Mouse (Mus musculus) kidney, embryonic 15.5 days (tissue): ENCODE results near the gene Tekt3. TPM values are rescaled to one million over a fixed set of nuclear protein-coding genes. Genes with fewer than 3 reads are reported as not detected.

ENCODE experiments used
- ATAC-seq: fragments of 200-750 bp; cut with Nextera tagmentation; replicated peaks from 2 replicates; pipeline ENCODE4 v1.8.0; 2017; ENCODE audit warnings: moderate TSS enrichment; ENCODE audit not compliant: low FRiP score
- H3K27ac ChIP-seq: fragments of 300-500 bp; sonication (generic); 2 replicates; pipeline ENCODE4 v1.5.1; 2015; ENCODE audit warnings: mild to moderate bottlenecking, inconsistent platforms
- H3K27me3 ChIP-seq: fragments of 300-500 bp; sonication (generic); 2 replicates; pipeline ENCODE4 v1.6.1; 2015; ENCODE audit warnings: inconsistent platforms
- H3K36me3 ChIP-seq: fragments of 300-500 bp; sonication (generic); 2 replicates; pipeline ENCODE4 v1.6.1; 2015; ENCODE audit warnings: inconsistent platforms
- H3K4me1 ChIP-seq: fragments of 300-500 bp; sonication (generic); 2 replicates; pipeline ENCODE4 v1.6.1; 2015; ENCODE audit warnings: inconsistent platforms
- H3K4me2 ChIP-seq: fragments of 300-500 bp; sonication (generic); 2 replicates; pipeline ENCODE4 v1.6.1; 2015; ENCODE audit warnings: moderate library complexity, mild to moderate bottlenecking, inconsistent platforms
- H3K4me3 ChIP-seq: fragments of 300-500 bp; sonication (generic); replicated peaks from 2 replicates; pipeline ENCODE4 v1.5.1; 2015; ENCODE audit warnings: mild to moderate bottlenecking, inconsistent platforms
- H3K9ac ChIP-seq: fragments of 300-500 bp; sonication (generic); 2 replicates; pipeline ENCODE4 v1.6.1; 2015; ENCODE audit warnings: mild to moderate bottlenecking, inconsistent platforms
- H3K9me3 ChIP-seq: fragments of 300-500 bp; sonication (generic); replicated peaks from 2 replicates; pipeline ENCODE4 v1.6.1; 2016; ENCODE audit warnings: inconsistent platforms
- WGBS: fragments of 180-500 bp; shearing (Covaris S2); methylation state at CpG from one replicate; pipeline ENCODE4 v1.1.7; 2015; ENCODE audit warnings: mixed read lengths; 5-methylcytosine and 5-hydroxymethylcytosine counted together
- polyA plus RNA-seq: library from polyadenylated mRNA; unstranded; fragments of >200 nt; fragmentation: Nextera tagmentation; extraction: Ambion mirVana; gene quantifications from 2 replicates; pipeline ENCODE4 v1.2.1, GENCODE M21; 2015

Tekt3 gene
- polyA plus RNA-seq: not detected in 2 replicates

DNA sequence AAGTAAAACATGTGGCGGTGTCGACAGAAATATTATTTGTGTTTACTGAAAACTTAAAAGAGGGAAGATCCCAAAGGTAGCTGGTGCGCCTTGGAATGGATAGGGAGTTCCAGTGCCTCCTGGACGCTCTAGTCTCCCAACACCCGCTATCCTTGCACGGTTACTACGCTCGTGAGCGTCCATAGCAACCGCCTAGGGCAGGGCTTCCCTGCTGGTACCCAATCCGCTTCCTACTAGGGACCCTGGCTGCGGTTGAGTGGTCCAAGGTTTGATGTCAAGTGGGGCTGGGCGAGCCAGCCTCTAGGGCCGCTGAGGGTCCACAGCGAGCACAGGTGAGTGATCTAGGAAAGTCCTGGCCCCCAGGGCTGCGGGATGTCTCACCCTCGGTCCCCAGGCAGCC is at the start of gene Tekt3:
Gene Tekt3, plus strand, starts transcription at position 209 of the 400 bp plus-strand sequence.
- 11% methylated on average over 17 of the region's 17 CpGs for WGBS
- H3K4me2 ChIP-seq: peak within 1 kb of the TSS; percentile 51
- no peaks in the 10 kb centered on the region for H3K36me3 ChIP-seq
- H3K4me3 ChIP-seq: no peak within 1 kb of the TSS; the same call in 1 of the 2 replicates
- H3K27ac ChIP-seq: no peak within 1 kb of the TSS
- H3K9ac ChIP-seq: no peak within 1 kb of the TSS
- H3K27me3 ChIP-seq: peaks cover 3% of the 10 kb centered on the region; the same call in 1 of the 2 replicates
- H3K4me1 ChIP-seq: peaks cover 5% of the 10 kb centered on the region
- ATAC-seq: peak; percentile 87
- no peaks in the 10 kb centered on the region for H3K9me3 ChIP-seq

DNA sequence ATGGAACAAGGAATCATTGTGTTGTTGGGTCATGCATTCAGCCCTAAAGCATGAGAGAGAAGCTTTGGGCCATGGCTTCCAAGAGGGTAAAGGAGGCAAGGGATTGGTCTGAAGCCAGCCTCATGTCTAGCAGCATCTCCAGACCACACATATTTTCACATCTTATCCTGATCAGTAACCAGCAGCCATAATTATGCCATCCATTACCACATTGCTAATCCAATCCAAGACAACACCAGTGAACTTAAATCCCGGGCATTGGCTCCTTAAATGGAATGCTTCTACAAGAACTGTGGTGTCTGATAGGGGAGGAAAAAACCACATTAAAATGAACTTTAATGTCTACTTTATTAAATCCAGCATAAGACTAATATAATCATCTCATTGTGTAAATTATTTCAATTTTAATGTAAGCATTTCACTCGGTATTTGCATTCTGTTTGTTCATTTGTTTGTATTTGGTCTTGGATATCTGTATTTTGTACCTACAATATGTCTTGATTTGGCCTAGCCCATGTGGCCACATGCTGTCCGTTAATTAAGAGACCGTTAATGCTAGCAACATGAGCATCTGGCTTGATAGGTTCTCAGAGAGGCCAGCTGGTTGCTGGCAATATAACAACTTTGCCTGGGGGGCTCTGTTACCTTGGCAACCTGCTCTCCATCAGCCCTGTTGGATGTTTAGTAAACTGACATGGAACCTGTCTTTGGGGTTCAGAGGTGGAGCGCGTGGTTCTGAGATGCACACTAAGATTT is 43.9 kb upstream of the Tekt3 start:
- 93% methylated on average over 6 of the region's 6 CpGs for WGBS
- ATAC-seq: no peak
- Histone ChIP-seq H3K9me3 (no peaks in the 10 kb centered on the region), H3K4me1 (peaks cover 17% of the 10 kb centered on the region), H3K4me2 (no peak overlapping the region), H3K36me3 (no peaks in the 10 kb centered on the region), H3K9ac (no peak overlapping the region), H3K27ac (no peak overlapping the region), H3K27me3 (no peaks in the 10 kb centered on the region), H3K4me3 (no peak overlapping the region)

DNA sequence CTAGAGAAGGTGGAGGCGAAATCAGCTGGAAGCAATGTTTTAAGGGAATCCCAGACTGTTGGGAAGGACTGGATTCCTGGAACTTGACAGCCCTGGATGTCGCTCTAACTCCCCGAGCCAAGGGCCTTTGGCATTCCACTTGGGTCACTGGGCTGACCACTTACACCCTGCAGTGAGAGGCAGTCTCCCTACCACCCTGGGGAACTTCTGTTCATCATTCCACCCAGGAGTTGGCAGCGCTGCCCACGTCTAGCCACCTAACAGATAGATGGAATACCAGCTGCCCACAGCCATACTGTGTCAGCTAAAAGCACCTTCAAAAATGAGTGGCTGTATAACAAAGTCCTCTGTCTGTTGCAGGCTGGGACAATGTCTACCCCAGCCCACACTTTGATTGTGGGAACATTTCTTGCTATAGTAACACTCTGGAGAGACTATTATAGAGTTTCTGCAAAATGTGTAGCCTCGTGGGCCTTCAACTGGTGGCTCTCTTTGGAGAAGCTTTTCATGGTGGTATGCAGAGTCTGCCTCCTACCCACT is 43.3 kb upstream of the Tekt3 start:
- H3K4me3 ChIP-seq: no peak overlapping the region
- H3K27ac ChIP-seq: no peak overlapping the region
- H3K9ac ChIP-seq: no peak overlapping the region
- no peak overlapping the region for H3K4me2 ChIP-seq
- no peaks in the 10 kb centered on the region for H3K27me3 ChIP-seq
- no peaks in the 10 kb centered on the region for H3K9me3 ChIP-seq
- 86% methylated on average over 6 of the region's 6 CpGs for WGBS
- ATAC-seq: no peak
- H3K36me3 ChIP-seq: no peaks in the 10 kb centered on the region
- peaks cover 17% of the 10 kb centered on the region for H3K4me1 ChIP-seq

DNA sequence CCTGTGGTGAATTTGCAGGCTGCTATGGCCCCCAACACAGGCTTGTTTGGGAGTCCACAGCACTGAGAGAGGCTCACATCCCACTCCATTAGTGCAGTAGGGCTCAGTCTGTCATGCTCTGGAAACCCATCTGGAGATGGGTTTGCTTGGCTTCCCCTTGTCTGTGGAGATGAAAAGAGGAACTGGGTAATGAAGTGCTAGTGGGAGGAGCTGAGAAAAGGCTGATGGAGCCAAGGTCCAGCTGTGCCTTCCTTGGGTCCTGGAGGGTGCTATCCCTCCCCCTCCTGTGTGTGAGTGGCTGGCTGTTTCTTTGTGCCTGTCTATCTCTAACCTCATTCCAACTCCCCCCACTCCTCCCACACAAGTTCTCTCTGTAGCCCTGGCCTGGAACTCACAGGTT is 40.8 kb upstream of the Tekt3 start:
- Histone ChIP-seq H3K27ac (peak overlapping the region; percentile 29; the same call in 1 of the 2 replicates), H3K4me1 (peaks cover 28% of the 10 kb centered on the region)

DNA sequence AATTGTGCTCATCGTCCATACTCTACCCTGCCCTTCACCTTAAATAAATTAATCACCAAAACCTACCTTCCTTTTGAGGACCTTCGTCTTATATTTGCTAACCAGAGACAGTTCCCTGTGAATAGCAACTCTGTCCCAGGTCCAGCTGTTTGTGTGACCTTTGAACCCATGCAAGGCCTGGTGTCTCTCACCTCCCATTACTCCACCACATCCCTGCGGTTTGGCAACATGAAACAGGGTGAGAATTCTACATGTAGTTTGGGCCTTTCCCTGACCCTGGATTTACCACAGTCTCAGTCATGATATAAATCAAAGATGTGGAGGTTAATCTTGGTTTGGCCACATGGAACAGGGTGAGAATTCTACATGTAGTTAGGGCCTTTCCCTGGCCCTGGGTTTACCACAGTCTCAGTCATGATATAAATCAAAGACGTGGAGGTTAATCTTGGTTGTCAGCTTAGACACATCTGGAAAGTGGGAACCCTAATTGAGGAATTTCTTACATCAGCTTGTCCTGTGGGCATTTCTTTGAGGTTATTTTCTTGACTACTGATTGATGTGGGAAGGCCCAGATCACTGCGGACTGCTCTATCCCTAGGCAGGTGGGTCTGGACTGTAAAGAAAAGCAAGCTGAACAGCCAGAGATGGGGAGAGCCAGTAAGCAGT is 40.2 kb upstream of the Tekt3 start:
- H3K4me3 ChIP-seq: no peak overlapping the region
- no peaks in the 10 kb centered on the region for H3K9me3 ChIP-seq
- no peak overlapping the region for H3K9ac ChIP-seq
- no peaks in the 10 kb centered on the region for H3K36me3 ChIP-seq
- 0 out of 2 replicates have a peak overlapping the region, but pooled peaks have one; percentile 29 for H3K27ac ChIP-seq
- WGBS: 51% methylated on average over 5 of the region's 5 CpGs
- H3K27me3 ChIP-seq: no peaks in the 10 kb centered on the region
- ATAC-seq: no peak
- no peak overlapping the region for H3K4me2 ChIP-seq
- peaks cover 28% of the 10 kb centered on the region for H3K4me1 ChIP-seq

More for the DNA sequence above, 40.8 kb upstream of the Tekt3 start:
- no peaks in the 10 kb centered on the region for H3K27me3 ChIP-seq
- H3K4me3 ChIP-seq: no peak overlapping the region
- no peaks in the 10 kb centered on the region for H3K36me3 ChIP-seq
- no peak; the same call in 1 of the 2 replicates for ATAC-seq
- H3K9me3 ChIP-seq: no peaks in the 10 kb centered on the region
- H3K9ac ChIP-seq: no peak overlapping the region
- H3K4me2 ChIP-seq: no peak overlapping the region

DNA sequence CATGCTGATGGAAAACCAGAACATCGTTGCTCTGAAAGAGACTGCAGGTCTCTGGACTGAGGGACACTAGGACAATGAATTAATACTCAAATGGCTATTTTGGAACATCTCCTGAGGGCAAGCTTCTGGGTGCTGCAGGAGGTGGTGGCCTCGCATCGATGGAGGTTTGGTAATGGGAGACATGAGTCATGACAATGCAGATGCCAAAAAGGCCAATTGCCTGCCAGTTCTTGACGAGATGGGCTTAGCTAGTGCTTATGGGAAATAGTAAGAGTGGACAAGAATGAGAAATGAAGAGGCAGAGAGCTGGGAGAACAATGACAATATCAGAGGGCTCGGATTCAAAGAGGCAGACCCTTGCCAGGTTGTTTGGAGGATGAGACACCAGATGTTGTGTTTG is 38.0 kb upstream of the Tekt3 start:
- no peaks in the 10 kb centered on the region for H3K27me3 ChIP-seq
- H3K36me3 ChIP-seq: no peaks in the 10 kb centered on the region
- no peak overlapping the region for H3K9ac ChIP-seq
- WGBS: 78% methylated on average over 5 of the region's 5 CpGs
- H3K4me2 ChIP-seq: no peak overlapping the region
- H3K27ac ChIP-seq: peak overlapping the region; percentile 45; the same call in 1 of the 2 replicates
- no peaks in the 10 kb centered on the region for H3K9me3 ChIP-seq
- H3K4me1 ChIP-seq: peaks cover 31% of the 10 kb centered on the region
- H3K4me3 ChIP-seq: no peak overlapping the region
- ATAC-seq: no peak

DNA sequence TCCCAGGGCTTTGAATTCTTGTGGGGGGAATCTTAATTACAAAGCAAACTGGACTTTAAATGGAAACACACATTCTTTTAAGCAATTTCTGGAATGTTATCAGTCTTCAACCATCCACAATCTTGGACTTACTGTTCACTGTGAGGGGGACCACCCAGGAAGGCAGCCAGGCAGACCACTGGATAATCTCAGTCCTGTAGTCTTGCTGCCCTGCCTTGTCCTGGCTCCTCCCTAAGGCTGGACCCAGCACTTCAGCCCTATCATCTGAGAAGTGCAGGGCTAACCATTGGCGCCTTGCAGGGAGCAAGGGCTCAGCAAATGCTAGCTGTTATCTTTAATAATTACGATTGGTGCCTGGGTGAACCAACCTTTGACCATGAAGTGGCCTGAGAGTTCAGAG is 37.3 kb upstream of the Tekt3 start:
- Histone ChIP-seq H3K27ac (peak overlapping the region; percentile 45; the same call in 1 of the 2 replicates), H3K36me3 (no peaks in the 10 kb centered on the region), H3K4me1 (peaks cover 38% of the 10 kb centered on the region), H3K4me3 (no peak overlapping the region), H3K9me3 (no peaks in the 10 kb centered on the region), H3K4me2 (no peak overlapping the region), H3K9ac (no peak overlapping the region), H3K27me3 (no peaks in the 10 kb centered on the region)
- WGBS: 52% methylated on average over 2 of the region's 2 CpGs
- peak; percentile 47; the same call in 1 of the 2 replicates for ATAC-seq

DNA sequence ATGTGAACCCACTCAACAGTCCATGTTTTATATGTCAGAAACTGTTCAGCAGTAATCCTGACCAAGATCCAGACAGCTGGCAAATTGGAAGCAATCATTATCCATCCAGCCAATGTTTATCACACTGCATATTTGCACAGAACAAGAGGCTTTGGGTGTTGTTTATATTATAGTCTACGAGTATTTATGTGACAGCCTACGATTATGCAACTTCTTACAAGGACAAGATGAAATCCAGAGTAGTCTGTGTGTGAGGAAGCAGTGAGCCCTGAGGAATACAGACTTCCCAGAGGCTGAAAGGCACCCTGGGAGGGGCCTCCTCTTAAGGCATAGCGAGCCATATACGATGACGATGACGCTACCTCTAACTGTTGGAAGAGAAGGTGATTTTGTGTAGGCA is 36.0 kb upstream of the Tekt3 start:
- H3K9ac ChIP-seq: no peak overlapping the region
- 80% methylated on average over 6 of the region's 6 CpGs for WGBS
- peaks cover 39% of the 10 kb centered on the region for H3K4me1 ChIP-seq
- no peaks in the 10 kb centered on the region for H3K36me3 ChIP-seq
- H3K4me2 ChIP-seq: no peak overlapping the region
- H3K9me3 ChIP-seq: no peaks in the 10 kb centered on the region
- no peak for ATAC-seq
- H3K27ac ChIP-seq: no peak overlapping the region
- H3K27me3 ChIP-seq: no peaks in the 10 kb centered on the region
- H3K4me3 ChIP-seq: no peak overlapping the region

DNA sequence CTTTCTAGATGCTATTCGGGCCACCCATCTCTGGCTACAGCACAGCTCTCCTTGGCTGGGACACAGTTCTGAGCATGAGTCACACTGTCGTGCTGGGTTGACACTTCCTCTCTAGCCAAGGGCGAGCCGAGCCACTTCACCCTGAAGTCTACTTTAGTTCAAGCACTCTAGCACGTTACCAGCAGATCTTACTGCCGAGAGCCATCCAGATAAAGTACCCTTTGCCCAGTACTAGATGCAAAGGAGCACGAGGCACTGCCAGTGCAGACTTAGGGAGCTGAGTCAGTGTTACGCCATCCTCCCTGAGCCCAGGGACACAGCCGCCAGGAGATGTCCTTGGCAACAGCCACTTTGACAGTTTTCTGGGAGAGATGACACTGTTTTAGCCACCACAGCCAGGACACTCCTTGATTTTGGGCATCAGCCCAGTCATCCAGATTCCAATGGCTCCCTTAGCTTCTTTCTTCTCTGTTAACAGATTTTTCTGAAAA is 34.8 kb upstream of the Tekt3 start:
- Histone ChIP-seq H3K4me1 (peaks cover 27% of the 10 kb centered on the region), H3K9me3 (no peaks in the 10 kb centered on the region), H3K4me3 (no peak overlapping the region), H3K9ac (no peak overlapping the region), H3K4me2 (no peak overlapping the region), H3K27ac (no peak overlapping the region), H3K27me3 (no peaks in the 10 kb centered on the region), H3K36me3 (no peaks in the 10 kb centered on the region)
- WGBS: 84% methylated on average over 9 of the region's 9 CpGs
- no peak for ATAC-seq

DNA sequence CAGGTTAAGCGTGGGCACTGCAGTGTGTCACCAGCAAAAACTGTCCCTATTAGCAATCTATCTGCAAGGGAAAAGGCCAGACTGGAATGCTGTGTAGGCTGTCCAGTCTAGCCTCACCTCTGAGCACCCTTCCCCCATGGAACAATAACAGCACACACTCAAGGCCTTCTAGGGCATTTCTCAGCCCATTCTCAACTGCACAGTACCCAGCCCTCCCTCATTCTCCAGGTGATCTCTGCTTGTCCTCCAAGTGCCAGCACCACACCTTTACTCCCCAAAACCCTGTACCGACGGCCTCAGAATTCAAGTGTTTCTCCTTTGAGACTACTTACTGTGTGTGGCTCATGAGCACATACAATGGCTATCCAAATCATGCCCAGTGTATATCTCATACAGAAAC is 33.3 kb upstream of the Tekt3 start:
- Histone ChIP-seq H3K9me3 (no peaks in the 10 kb centered on the region), H3K4me2 (no peak overlapping the region), H3K9ac (no peak overlapping the region), H3K27ac (peak overlapping the region; percentile 68), H3K36me3 (no peaks in the 10 kb centered on the region), H3K4me1 (peaks cover 27% of the 10 kb centered on the region), H3K27me3 (no peaks in the 10 kb centered on the region), H3K4me3 (no peak overlapping the region)
- WGBS: 90% methylated on average over 3 of the region's 3 CpGs
- no peak for ATAC-seq

DNA sequence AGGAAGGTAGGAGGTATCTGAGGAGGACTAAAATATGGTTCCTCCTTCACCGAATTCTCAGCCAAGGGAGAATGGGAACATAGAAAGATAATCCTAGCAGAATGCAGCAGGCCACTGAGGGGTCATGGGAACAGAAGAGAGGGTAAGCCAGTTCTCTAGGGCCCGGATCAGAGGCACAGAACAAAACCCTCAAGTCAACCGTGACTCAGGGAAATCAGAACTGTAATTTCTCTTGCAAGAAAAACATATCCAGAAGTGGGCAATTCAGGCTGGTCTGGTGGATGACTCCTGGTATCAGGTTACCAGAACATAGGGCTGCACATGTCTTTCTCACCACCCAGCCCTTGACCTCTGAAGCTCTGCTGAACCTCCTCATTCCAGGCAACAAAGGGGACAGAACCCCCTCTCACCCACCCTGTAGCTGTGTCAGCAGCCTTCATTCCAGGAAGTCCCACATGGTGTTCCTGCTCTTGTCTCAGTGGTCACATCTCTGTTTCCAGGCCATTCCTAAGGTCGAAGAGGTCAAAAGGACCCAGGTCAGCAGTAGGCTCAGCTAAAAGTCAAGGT is 32.2 kb upstream of the Tekt3 start:
- 40% methylated on average over 4 of the region's 4 CpGs for WGBS
- H3K36me3 ChIP-seq: no peaks in the 10 kb centered on the region
- ATAC-seq: peak; percentile 82
- H3K9ac ChIP-seq: no peak overlapping the region
- H3K9me3 ChIP-seq: no peaks in the 10 kb centered on the region
- H3K4me2 ChIP-seq: no peak overlapping the region
- H3K4me1 ChIP-seq: peaks cover 21% of the 10 kb centered on the region
- no peak overlapping the region for H3K4me3 ChIP-seq
- peak overlapping the region; percentile 68 for H3K27ac ChIP-seq
- H3K27me3 ChIP-seq: no peaks in the 10 kb centered on the region

DNA sequence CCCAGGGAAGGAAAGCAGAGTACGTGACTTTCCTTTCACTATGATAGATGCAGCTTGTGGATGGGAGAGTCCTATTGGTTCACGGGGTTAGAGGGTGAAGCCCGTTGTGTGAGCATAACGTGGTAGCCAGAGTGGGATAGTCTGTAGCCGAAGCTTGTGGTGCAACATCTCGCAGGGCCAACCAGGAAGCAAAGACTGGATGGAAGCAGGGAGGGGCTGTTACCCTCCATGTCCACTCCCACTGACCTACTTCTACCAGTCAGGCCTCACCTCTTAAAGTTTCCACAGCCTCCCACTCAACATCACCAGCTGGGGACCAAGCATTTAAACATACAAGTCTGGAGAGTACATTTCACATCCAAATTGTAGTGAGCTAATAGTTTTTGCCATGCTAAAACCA is 31.7 kb upstream of the Tekt3 start:
- Histone ChIP-seq H3K27ac (peak overlapping the region; percentile 68), H3K4me3 (no peak overlapping the region), H3K4me2 (no peak overlapping the region), H3K9ac (no peak overlapping the region), H3K9me3 (no peaks in the 10 kb centered on the region), H3K27me3 (no peaks in the 10 kb centered on the region), H3K4me1 (peaks cover 18% of the 10 kb centered on the region), H3K36me3 (no peaks in the 10 kb centered on the region)
- no peak for ATAC-seq
- 82% methylated on average over 6 of the region's 6 CpGs for WGBS
